Mouse (Mus musculus): ENCODE results near the gene Eci2.
A peak's percentile ranks its signal among the peaks of the same experiment; 100 is the strongest.

- TF ChIP-seq MYC (IDR thresholded peaks at IDR 0.05; ENCODE audit: low read depth, low read length) (no peak), NELFE (IDR thresholded peaks at IDR 0.05; ENCODE audit: low read depth, low read length) (no peak), CTCF (conservative IDR thresholded peaks at IDR 0.05 in 1 of 2, IDR thresholded peaks at IDR 0.05 in 1 of 2; ENCODE audit: low read depth in 2 of 2, low read length in 2 of 2) (peak in 1 of 2 experiments; percentile 66; a peak in 2 of 4 replicates), EP300 (IDR thresholded peaks at IDR 0.05; ENCODE audit: low read length) (no peak), JUN (IDR thresholded peaks at IDR 0.05; ENCODE audit: insufficient read depth, low read depth, low read length) (no peak), POLR2A (IDR thresholded peaks at IDR 0.05; ENCODE audit: low read depth, low read length) (no peak), TCF12 (IDR thresholded peaks at IDR 0.05; ENCODE audit: low read depth, low read length) (no peak), CHD2 (IDR thresholded peaks at IDR 0.05; ENCODE audit: low read length) (no peak), E2F4 (IDR thresholded peaks at IDR 0.05; ENCODE audit: insufficient replicate concordance, low read depth, low read length) (no peak), ELF1 (IDR thresholded peaks at IDR 0.05; ENCODE audit: low read depth, low read length) (no peak), ZC3H11A (IDR thresholded peaks at IDR 0.05; ENCODE audit: low read depth, low read length) (no peak), SIN3A (IDR thresholded peaks at IDR 0.05; ENCODE audit: low read length) (no peak), CHD1 (IDR thresholded peaks at IDR 0.05; ENCODE audit: low read depth, low read length) (no peak)
Measured at GRCm38 (mm10) chr13:35074862-35075261, 48.0 kb upstream of the Eci2 start.

All from CH12.LX (cell line).